Mouse (Mus musculus) CH12.LX (cell line): ENCODE results near the gene Dad1.

Experiments
- CHD1 ChIP-seq: IDR thresholded peaks from 2 replicates; pipeline ENCODE4 v1.6.1; 2012; ENCODE audit warnings: low read depth, low read length, improper control_type of control experiment, inconsistent platforms
- CTCF ChIP-seq, 2 experiments: IDR thresholded peaks in 1 of 2; conservative IDR thresholded peaks in 1 of 2; 2 replicates each; pipeline ENCODE4 v1.5.1; 2011 to 2012; ENCODE audit warnings: low read depth in 2 of 2, low read length in 2 of 2, improper control_type of control experiment in 1 of 2, inconsistent platforms in 1 of 2, mild to moderate bottlenecking in 1 of 2, moderate library complexity in 1 of 2
- E2F4 ChIP-seq: IDR thresholded peaks from 2 replicates; pipeline ENCODE4 v1.6.1; 2011; ENCODE audit warnings: low read depth, low read length, improper control_type of control experiment; ENCODE audit not compliant: insufficient replicate concordance
- GABPA ChIP-seq: IDR thresholded peaks from 2 replicates; pipeline ENCODE4 v1.6.1; 2012; ENCODE audit warnings: low read depth, low read length, improper control_type of control experiment, inconsistent platforms; ENCODE audit not compliant: insufficient replicate concordance
- MAFK ChIP-seq: IDR thresholded peaks from 2 replicates; pipeline ENCODE4 v1.6.1; 2011; ENCODE audit warnings: low read length, improper control_type of control experiment; ENCODE audit not compliant: insufficient replicate concordance
- MAZ ChIP-seq: IDR thresholded peaks from 2 replicates; pipeline ENCODE4 v1.6.1; 2012; ENCODE audit warnings: low read depth, mild to moderate bottlenecking, inconsistent platforms, low read length, improper control_type of control experiment, moderate library complexity
- NELFE ChIP-seq: IDR thresholded peaks from 2 replicates; pipeline ENCODE4 v1.6.1; 2011; ENCODE audit warnings: low read depth, low read length, improper control_type of control experiment
- POLR2A ChIP-seq: IDR thresholded peaks from 2 replicates; pipeline ENCODE4 v1.6.1; 2011; ENCODE audit warnings: low read depth, mild to moderate bottlenecking, improper control_type of control experiment, low read length
- USF1 ChIP-seq: IDR thresholded peaks from 2 replicates; pipeline ENCODE4 v1.6.1; 2014; ENCODE audit warnings: low read depth, mild to moderate bottlenecking, inconsistent platforms, low read length, improper control_type of control experiment
- USF2 ChIP-seq: conservative IDR thresholded peaks from 2 replicates; pipeline ENCODE4 v1.6.1; 2011; ENCODE audit warnings: low read depth, low read length, improper control_type of control experiment
- ZC3H11A ChIP-seq: IDR thresholded peaks from 2 replicates; pipeline ENCODE4 v1.6.1; 2012; ENCODE audit warnings: low read depth, mild to moderate bottlenecking, inconsistent platforms, low read length, improper control_type of control experiment
- ZNF384 ChIP-seq: IDR thresholded peaks from 2 replicates; pipeline ENCODE4 v1.6.1; 2012; ENCODE audit warnings: low read depth, low read length, improper control_type of control experiment, inconsistent platforms

DNA sequence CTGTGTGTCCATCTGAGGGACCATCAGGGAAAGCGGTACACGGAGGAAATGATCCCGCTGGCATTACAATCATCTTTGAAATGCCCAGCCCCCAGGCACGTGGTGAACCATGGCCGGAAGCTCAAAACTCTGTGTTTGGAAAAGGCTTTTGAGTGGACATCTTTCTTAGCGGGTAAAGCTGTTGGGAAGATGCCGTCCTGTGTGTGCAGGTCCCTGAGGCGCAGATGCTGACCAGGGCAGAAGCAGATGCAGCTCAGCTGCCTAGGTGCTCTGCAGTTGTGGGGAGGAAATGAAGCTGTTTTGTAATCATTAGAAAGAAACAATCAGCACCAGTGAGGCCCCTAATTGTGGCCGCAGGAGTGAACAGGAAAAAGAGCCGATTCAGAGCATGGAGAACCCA lies 39.0 kb downstream of the Dad1 start:
- TF ChIP-seq CTCF (conservative IDR thresholded peaks at IDR 0.05 in 1 of 2, IDR thresholded peaks at IDR 0.05 in 1 of 2; ENCODE audit: low read depth in 2 of 2, low read length in 2 of 2) (no peak), POLR2A (no peak), MAZ (no peak), GABPA (no peak), CHD1 (no peak), MAFK (no peak), ZC3H11A (no peak), USF2 (no peak), USF1 (no peak), E2F4 (no peak), ZNF384 (no peak), NELFE (no peak)
